Mouse (Mus musculus) ovary, postnatal 14 days (tissue): ENCODE measurements at regions not wholly inside any gene's neighbourhood (a gene's known extent, or its start where the extent isn't known, plus 50 kb on each side); places are given as distances from the start of the nearest gene placed in this dataset.

Source experiments
- DNase-seq: peaks from one replicate; pipeline ENCODE4 v3.0.0; 2022; ENCODE audit warnings: low spot score

DNA sequence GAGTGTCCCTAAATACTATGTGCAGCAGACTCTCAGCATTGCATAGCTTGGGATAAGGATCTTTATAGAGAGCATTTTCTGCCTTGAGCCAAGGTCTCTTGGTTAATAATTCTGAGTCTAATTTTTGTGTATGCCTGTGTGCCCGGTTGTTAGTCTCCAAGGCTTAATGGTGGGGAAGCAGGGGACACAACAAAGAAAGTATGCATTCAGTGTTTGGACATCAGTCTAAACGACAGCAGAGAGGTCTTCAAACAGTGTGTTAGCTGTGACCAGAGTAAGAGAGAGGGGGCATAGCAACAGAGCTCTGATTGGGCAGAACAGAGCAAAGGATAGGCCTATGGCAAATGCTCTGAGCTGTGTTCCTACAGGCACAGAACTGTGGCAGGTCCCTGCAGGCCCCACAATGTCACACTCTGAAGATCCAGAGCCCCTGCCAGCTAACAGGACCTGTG, 522.7 kb upstream of the Tnp1 start:
- no peak for DNase-seq

DNA sequence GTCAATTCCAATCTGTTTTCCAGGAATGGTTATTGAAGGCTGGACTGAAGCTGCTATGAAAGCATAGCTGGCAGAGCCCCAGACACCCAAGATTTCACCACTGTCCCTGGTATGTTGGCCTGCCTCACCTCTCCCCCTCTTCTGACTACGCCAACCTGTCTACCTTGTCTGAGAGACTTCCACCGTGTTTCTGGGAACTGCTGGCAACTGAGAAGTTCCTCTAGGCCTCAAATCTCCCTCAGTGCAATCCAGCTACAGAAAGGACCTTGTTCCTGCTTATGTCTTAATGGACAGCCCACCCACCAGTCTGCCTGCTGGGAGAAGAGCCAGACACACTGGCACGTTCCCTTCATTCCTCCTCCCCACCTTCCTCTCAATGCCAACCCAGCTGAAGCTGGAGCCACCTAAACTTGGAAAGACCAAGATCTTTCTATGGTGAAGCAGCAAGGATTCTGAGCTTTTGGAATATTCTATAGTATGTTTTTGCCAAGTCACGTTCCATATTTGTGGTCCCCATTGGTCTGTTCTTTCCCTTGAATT, 520.1 kb upstream of the Tnp1 start:
- DNase-seq: no peak

DNA sequence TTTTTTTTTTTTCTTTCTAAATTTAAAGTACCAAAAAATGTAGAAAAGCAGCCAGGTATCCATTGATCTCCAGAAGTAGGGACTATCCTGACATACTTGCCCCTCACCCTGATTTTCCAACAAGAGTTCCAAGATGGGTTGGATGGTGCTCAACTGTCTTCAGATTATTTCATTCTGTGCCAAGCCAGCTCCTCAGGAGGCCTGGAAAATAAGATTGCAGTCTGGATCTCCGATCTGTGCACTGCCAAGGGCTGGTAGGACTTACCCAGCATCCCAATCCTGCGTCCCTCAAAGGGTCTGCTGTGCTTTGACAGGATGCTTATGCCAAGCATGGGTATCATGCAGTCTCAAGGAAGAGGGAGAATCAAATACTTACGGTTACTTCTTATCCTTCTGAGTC, 517.8 kb upstream of the Tnp1 start:
- no peak for DNase-seq

DNA sequence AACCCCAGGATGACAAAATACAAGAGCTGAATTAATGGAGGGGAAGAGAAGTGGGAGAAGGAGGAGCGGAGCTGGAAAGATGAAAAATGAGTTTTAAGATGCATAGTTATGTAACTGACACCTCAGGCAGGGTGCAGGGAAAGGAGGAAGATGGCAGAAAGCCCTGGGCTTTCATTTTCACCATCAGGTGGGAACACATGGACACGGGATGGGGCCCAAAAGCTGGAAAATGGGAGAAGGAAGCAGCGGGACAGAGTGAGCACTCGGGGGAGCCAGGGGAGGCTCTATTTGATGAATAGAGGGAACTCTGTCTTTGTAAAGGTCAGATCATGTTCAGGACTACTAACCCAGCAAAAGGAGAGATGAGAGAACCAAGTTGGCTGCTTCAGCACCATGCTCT, 516.6 kb upstream of the Tnp1 start:
- DNase-seq: no peak

DNA sequence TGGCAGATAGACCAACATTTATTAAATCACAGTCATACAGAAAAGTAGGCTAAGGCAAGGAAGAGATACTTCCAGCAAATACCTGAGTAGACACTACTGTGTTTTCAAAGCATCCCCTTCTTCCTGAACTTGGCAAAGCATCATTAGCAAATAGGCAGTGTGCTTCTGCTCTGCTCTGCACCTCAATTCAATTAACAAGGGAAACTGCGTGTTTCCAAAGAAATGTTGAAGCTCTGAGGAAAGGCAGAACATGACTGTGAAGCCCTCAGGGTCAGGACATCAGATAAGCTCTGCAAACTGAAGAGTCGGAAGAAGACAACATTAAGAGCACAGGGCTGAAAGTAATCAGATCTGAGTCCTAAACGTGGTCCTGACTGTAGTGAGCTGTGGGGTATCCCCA, 516.1 kb upstream of the Tnp1 start:
- DNase-seq: no peak

DNA sequence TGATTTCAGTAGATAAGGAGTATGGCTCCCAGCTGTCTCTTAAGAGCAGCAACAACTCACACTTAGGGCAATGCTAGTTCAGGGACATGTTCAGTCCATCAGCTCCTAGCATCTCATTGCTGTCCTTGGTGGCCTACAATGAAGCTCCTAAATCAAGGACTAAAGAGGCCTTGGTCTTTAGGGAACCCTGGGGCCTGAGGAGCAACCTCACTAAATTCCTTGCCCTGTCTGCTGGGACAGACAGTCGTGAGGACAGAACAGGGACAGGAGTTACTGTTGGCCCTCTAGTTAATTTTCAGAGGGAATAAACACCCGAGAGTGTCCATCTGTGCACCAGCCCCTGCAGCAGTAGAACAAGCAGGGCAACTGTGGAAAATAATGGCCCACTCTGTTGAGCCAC, 514.6 kb upstream of the Tnp1 start:
- DNase-seq: no peak

DNA sequence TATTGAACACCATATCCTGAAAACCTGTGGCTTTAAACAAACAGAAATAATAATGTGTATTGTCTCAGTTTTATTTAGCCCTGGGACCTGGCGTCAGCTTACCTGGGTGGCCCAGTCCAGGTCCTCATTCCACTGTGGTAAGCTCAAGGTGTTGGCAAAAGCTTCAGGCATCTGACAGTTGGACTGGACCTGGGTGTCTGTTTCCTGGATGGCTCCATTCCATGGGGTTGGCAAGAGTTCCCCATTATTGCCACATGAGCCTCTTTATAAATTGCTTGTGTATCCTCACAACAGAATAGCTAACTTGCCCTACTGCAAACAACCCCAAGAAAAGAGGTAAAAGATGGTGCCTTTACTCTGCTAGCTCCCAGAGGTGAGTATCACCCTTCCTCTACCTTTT, 512.9 kb upstream of the Tnp1 start:
- DNase-seq: no peak

DNA sequence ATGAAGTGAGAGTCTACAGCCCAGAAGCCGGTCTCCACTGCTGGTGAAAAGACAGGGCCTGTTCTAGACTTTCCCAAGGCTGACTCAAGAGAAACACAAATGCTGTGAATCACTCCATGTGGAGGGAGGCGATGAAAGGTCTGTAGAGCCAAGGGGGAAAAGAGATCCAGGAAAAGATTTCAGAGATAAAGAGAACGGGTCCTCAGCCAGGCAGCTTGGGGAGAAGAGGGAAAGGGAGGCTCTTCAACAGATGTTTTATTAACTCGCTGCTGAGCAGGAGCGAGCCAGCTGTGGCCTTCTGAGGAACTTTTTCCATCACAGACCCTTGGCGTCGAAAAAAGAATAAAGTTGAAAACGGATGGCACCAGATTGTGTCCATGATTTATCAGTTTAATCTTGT, 500.7 kb upstream of the Tnp1 start:
- DNase-seq: peak; percentile 25

DNA sequence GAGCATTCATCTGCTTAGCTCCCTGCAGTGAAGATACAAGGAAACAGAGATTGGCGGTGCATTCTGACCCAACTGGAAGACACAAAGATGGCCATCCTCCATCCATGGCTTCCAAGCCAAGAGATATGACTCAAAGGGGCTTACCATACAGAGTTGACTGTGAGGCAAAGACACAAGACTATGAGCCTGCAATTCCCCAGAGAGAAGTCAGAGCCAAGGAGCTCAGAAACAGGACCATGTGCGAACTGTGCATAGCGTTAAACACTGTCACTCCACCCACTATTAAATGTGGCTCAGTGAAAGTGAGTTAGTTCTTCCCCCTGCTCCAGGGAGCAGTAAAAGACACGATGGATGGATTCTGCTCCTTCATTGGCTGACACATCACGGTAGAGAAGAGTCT, 500.1 kb upstream of the Tnp1 start:
- no peak for DNase-seq

DNA sequence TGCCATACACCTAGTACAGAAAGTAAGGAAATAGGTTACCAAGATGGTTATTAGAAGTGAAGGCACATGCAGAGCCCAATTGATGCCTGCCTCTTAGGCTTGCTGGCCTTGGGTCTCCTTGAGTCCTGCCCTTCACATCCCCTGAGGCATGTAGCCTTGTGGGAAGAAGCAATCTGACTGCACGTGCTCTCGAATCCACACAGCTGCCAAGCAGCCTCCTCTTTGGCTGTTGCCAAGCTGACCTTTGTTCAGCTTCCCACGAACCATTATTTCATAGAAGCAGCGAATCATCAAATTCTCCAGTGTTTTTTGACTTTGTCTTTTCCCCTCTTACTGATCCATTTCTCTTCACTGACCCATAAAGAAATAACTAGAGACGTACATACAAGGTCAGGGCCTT, 498.1 kb upstream of the Tnp1 start:
- no peak for DNase-seq

DNA sequence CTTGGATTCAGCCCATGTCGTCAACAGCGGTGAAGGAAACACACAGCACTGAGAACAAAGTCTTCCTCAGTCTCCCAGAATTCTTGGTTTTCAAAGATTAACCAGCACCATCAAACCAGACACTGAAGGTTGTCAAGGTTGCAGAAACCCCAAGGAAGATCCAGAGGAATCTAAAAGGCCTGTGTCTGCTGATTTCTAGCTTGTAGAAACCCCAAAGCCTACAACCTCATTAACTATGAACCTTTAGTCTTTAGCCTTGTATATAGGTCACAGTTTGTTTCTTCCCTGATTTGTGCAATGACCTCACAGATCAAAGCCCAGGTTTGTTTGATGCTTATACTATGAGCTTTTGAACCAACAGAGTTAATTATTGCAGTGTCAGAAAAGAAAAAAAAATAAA, 497.1 kb upstream of the Tnp1 start:
- DNase-seq: no peak

DNA sequence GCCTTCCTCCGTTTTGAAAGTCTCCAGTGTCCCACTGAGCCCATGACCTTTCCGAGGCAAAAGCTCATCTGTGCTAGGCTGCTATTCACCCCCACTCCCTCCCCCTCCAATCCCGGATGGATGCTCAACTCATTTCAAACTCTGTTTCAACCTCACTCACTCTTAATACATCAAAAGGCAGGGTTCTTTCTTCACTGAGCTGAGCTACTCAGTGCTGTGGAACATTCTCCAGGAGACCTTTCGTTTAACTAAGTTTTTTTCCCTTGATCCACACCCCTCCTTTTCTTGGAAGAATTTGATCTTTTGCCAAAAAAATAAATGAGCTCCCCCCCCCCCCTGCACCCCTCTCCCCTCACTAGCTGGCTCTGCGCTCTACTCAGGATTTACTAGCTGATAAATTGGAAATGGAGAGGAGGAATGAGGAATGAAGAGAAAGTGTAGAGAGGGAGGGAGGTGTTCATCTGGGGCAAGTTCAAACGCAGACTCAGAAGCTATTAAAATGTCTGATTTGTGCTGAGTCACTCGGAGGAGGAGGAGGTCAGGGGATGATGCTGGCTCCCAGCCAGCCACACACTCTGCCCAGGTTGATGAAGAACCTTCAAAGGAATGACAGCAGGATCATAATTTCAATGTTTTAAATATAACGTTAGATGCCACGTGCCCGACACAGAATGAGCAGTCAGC, 491.5 kb upstream of the Tnp1 start:
- DNase-seq: peak; percentile 13

DNA sequence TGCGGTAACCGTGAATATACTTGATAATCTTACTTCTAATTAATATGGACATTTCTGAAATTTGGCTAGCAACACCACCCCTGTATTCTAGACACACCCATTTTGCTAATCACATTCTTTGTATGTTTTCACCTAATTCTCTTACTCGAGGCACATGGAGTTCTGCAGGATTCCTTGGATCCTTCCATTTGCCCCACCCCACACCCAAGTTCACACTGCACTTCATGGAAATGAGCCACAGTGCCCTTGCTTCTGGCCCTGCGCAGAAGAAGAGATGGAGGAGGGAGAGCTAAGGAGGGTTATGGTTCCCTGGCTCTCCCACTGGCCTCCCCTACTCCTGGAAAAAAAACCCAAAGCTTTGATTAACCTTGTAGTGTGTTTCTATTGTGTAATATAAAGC, 487.9 kb upstream of the Tnp1 start:
- no peak for DNase-seq

DNA sequence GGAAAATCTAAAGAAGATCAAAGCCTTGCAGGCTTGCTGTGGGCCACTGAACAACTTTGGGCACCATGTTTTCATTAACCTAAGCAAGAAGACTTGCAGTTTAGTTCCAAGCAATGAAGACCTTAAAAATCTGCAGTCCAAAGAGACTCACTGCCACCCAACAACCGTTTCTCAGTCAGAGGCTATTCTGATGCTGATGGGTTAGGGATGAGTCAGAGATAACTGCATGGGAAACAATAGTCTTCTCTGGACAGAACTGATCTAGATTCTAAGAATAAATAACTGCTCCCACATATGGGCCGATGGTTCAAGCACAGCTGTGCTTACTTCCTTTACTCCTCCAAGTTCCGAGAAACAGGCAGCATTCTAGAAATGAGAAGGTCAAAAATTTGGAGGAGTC, 485.0 kb upstream of the Tnp1 start:
- no peak for DNase-seq

DNA sequence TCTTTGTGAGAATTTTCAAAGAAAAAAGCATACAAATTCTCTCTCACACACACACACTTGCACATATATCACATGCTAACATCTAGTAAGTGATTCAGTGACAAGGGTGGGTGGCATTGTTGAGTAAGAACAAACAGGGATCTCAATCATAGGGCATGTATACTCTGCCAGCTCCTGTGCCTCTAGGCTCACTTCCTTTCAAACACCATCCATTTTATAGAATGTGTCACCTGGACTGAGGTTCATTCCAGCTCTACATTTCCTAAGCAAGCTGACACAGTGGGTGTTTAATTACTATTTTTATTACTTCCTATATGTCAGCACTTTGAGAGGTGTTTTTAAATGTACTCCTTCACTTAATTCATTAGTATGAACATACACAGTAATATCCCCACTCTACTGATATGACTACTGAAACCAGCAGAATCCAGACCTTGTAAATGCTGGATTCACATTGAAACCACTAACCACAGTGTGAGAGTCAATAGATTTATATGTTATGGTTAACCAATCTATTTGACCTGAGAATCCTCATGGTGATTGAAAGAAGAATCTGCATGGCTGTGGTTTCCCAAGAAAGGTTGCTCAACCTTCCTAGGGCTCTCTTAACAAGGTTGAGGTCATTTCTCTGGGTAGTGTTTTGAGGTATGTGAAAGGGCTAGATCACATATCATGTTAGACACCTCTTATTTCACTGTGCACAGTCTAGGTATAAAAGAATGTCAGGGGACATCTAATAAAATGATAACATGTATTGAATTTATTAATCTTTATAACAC, 480.5 kb upstream of the Tnp1 start:
- no peak for DNase-seq

DNA sequence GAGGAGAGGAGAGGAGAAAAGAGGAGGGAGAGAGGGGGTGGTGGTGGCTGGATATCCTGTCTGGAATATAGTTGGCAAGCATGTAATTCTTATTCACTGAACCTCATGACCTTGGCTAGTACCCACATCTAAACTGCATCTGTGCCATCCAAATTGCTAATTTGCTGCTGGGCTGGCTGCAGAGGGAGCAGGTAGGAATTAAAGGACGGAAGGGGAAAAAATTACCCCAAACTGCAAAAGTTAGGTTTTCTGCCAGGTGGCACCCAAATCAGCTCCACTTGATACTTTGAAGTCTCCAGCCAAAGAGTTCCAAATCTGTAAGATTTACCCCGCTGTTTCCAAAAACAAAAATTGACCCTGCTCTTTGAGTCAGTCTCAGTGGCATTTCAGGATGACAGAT, 466.2 kb upstream of the Tnp1 start:
- DNase-seq: no peak

DNA sequence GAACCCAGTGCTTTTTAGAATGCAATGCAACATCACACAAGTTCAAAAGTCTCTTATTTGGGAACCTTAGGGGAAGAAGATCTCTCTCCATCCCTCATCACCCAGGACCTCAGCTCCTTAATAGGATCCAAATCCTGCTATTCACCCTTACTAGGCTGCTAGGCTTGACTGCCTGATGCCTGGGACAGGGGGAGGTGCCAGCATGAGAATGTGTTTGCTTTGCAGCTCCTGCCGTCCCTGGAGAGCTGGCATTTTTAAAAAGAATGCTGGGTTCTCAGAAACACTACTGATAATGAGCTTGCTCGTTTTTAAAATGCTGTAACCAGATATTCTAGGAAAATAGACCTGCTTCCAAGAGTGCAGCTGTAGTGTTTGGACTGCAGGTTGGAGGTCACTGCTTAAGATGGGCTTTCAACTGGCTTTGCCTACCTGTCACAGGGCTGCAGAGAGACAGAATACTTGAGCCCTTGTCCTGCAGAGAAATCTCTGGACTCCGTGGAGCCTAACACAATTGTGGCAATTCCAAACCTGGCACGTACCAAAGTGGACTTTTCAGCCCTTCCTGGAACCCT, 463.7 kb upstream of the Tnp1 start:
- DNase-seq: no peak

DNA sequence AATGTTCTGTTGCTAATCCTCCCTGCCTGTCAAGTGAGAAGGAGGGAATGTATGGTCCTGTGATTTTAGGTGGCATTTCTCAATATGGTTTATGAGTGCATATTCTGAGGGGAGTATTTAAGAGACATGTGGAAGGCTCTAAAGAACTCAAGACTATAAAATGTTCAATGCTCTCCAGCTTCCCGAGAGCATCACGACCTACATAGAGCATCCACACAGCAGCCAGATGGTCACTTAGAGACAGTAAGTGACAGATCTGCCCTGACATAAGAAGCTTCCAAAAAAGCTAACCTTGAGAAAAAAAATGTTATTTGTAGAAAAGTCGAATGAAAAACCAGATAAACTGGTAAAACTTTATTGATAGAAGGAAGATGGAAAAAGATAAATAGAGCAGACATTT, 444.9 kb upstream of the Tnp1 start:
- DNase-seq: no peak

DNA sequence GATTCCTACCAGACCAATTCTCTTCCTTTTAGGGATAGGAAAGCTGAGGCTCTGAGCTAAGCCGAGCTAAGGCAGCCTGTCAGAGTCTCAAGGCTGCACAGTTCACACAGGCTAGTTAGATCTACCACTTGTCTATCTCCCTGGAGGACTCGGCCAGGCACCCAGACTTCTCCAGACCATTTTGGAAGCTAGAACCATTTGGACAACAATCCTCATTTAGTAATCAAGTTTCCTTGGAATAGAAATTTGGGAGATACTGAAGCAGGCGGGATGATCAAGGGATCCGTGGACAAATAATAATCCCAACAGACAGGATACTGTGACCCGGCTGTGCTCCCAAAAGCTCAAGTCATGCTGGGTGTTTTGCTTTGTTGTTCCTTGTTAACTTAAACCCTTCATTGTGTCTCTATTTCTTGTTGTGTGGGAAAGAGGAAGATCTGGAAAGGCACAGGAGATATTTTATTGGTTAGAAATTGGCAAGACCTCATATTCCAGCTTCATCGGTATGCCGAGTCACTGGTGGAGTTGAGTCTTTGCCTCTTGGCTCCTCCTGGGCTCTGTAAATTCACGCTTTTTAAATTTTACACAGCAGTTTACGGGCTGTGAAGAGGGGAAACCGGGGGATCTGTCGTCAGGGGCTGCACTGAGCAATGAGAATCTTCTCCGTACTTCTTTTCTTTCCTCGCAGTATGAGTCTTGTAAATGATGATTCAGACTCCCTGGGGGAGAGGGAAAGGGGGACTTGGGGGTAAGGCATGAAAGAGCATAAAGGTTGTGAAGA, 444.2 kb upstream of the Tnp1 start:
- no peak for DNase-seq

DNA sequence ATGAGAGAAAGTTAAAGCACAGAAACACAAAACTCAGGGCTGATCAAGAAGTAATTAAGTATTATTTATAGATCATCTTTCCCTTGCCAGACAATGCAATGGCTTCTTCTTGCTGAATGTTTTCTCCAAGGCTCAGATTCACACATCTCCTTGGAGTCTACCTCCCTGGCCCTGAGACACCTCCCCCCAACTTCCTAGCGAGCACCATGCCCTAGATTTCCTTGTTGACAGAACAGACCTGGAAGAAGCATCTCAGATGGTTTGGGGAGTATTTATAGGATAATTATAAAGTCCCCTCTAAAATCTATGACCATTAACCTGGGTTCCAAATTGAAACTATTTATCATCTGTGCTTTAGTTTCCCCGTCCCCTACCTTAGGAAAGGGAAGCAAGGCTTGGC, 441.6 kb upstream of the Tnp1 start:
- no peak for DNase-seq

DNA sequence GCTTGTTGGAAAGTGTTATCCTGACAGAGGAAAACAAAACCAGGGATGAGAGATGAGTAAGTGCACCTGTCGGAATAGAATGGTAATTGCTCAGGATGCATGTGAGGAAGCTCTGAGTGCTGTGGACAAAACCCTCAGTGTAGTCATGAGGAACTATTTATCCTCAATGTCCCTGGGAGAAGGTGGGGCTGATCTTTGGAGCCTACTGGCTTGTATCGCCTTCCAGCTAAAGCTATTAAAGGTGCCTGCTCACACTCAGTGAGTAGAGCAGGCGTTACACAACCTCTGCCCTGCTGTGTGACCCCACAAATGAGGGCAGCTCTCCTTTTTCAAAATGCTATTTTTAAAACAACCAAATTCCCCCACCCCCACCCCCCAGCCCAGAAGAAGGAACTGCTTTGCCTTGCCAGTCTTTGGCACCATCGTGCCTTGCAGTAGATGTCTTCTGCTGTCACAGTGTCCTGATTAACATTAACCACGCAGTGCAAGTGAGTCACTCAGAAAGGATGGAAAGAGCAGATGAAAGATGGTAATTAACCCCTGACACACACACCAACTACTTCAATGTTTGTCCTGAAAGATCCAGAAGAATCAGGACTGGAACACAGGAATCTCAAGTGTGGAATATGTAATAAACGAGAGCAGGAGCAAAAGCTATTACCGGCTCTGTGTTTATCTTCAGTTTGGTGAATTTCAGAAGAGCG, 440.8 kb upstream of the Tnp1 start:
- DNase-seq: no peak
